ENCODE assay signal across 17 mouse cellular contexts in genomic region chr16:77573036-77573435, GRCm38 (mm10). TPM values are rescaled to one million over a fixed set of nuclear protein-coding genes. Genes with fewer than 3 reads are reported as not detected.
DNase-seq lines count a peak whose midpoint lies in the region; ATAC-seq lines count a peak whose summit lies in the region.
"Had no signal": no experiment of that assay in that cellular context is flagged by ENCODE, and none has a peak within 500 bp of the region (broad histone marks: within the 10 kb centered on the region; RNA-seq: fewer than 3 reads in every experiment).

No protein-coding gene starts in this region.

- no peaks in the 10 kb centered on the region for H3K36me3 ChIP-seq in hindbrain, embryonic 13.5 days
- H3K36me3 ChIP-seq in hindbrain, embryonic 10.5 days, result peaks cover 25% of the 10 kb centered on the region
- peaks cover 6% of the 10 kb centered on the region; the same call in 1 of the 2 replicates for H3K36me3 ChIP-seq in forebrain, embryonic 13.5 days (ENCODE audit: poor library complexity, severe bottlenecking)
- no peaks in the 10 kb centered on the region for H3K36me3 ChIP-seq in neural tube, embryonic 12.5 days

- H3K9ac ChIP-seq in hindbrain, embryonic 13.5 days, result no peak overlapping the region
- H3K9ac ChIP-seq in forebrain, embryonic 13.5 days, result no peak overlapping the region
- H3K9ac ChIP-seq in neural tube, embryonic 12.5 days, result no peak overlapping the region

- no peaks in the 10 kb centered on the region for H3K27me3 ChIP-seq in hindbrain, embryonic 13.5 days
- H3K27me3 ChIP-seq in hindbrain, embryonic 10.5 days (ENCODE audit: insufficient read depth, poor library complexity, severe bottlenecking), result no peaks in the 10 kb centered on the region
- H3K27me3 ChIP-seq in forebrain, embryonic 13.5 days, result no peaks in the 10 kb centered on the region
- no peaks in the 10 kb centered on the region for H3K27me3 ChIP-seq in neural tube, embryonic 12.5 days (replicated peaks)

- WGBS in hindbrain, embryonic 13.5 days, result 47% methylated on average over 5 of the region's 5 CpGs
- WGBS in hindbrain, embryonic 10.5 days, result 88% methylated on average over 5 of the region's 5 CpGs
- 36% methylated on average over 5 of the region's 5 CpGs for WGBS in forebrain, embryonic 13.5 days
- WGBS in neural tube, embryonic 12.5 days, result 59% methylated on average over 5 of the region's 5 CpGs

- H3K4me2 ChIP-seq in hindbrain, embryonic 13.5 days, result no peak overlapping the region
- H3K4me2 ChIP-seq in forebrain, embryonic 13.5 days, result no peak overlapping the region
- H3K4me2 ChIP-seq in neural tube, embryonic 12.5 days (replicated peaks), result no peak overlapping the region
- H3K4me2 ChIP-seq: liver, embryonic 11.5 days had no signal

- H3K27ac ChIP-seq in hindbrain, embryonic 13.5 days, result peak overlapping the region; percentile 75
- H3K27ac ChIP-seq in hindbrain, embryonic 10.5 days, result no peak overlapping the region
- H3K27ac ChIP-seq in forebrain, embryonic 13.5 days, result peak overlapping the region; percentile 59
- no peak overlapping the region for H3K27ac ChIP-seq in neural tube, embryonic 12.5 days
- H3K27ac ChIP-seq: kidney, postnatal 0 days had no signal

- peaks cover 11% of the 10 kb centered on the region for H3K4me1 ChIP-seq in hindbrain, embryonic 13.5 days (replicated peaks)
- H3K4me1 ChIP-seq in hindbrain, embryonic 10.5 days (replicated peaks), result no peaks in the 10 kb centered on the region
- peaks cover 19% of the 10 kb centered on the region for H3K4me1 ChIP-seq in forebrain, embryonic 13.5 days
- H3K4me1 ChIP-seq in neural tube, embryonic 12.5 days, result no peaks in the 10 kb centered on the region

- ATAC-seq in hindbrain, embryonic 13.5 days (ENCODE audit: low FRiP score), result no peak
- peak; percentile 85 for ATAC-seq in forebrain, embryonic 13.5 days
- peak; percentile 68 for ATAC-seq in neural tube, embryonic 12.5 days (ENCODE audit: low FRiP score, low read depth)

- no peak overlapping the region for H3K4me3 ChIP-seq in hindbrain, embryonic 13.5 days
- H3K4me3 ChIP-seq in hindbrain, embryonic 10.5 days, result no peak overlapping the region
- H3K4me3 ChIP-seq in forebrain, embryonic 13.5 days, result no peak overlapping the region
- H3K4me3 ChIP-seq in neural tube, embryonic 12.5 days, result no peak overlapping the region

- DNase-seq in hindbrain, embryonic 10.5 days (ENCODE audit: low spot score), result no peak
- DNase-seq in embryo, embryonic 10.5 days (ENCODE audit: low spot score), result peak; percentile 26
- no peak for DNase-seq in ovary, postnatal 36 days (ENCODE audit: low spot score)
- DNase-seq in MN1 (ENCODE audit: low spot score), result no peak
- DNase-seq in Muller cell, postnatal 12 days (ENCODE audit: inconsistent ontology term), result no peak
- DNase-seq: adrenal gland, postnatal 36 days; gastrocnemius, postnatal 14 days had no signal

- H3K9me3 ChIP-seq in hindbrain, embryonic 13.5 days, result no peaks in the 10 kb centered on the region
- no peaks in the 10 kb centered on the region for H3K9me3 ChIP-seq in hindbrain, embryonic 10.5 days
- no peaks in the 10 kb centered on the region for H3K9me3 ChIP-seq in forebrain, embryonic 13.5 days (replicated peaks)
- no peaks in the 10 kb centered on the region for H3K9me3 ChIP-seq in neural tube, embryonic 12.5 days

RNA-seq across cellular contexts. Expression of gene Gm11146, which starts 28.9 kb away (rescaled TPM):
- not detected in 2 replicates for polyA plus RNA-seq in hindbrain, embryonic 13.5 days (2015; fragmentation: Nextera tagmentation; extraction: Ambion mirVana)
- not detected in 2 replicates for polyA plus RNA-seq in hindbrain, embryonic 10.5 days (2016; fragmentation: Nextera tagmentation; extraction: Ambion mirVana)
- polyA plus RNA-seq in forebrain, embryonic 13.5 days (2015; fragmentation: Nextera tagmentation; extraction: Ambion mirVana), result not detected in 2 replicates
- not detected in 2 replicates for polyA plus RNA-seq in neural tube, embryonic 12.5 days (2016; fragmentation: Nextera tagmentation; extraction: Ambion mirVana)
- polyA plus RNA-seq: cortical plate, adult 2 months; heart, embryonic 14.5 days; intestine, embryonic 14.5 days; kidney, postnatal 0 days; liver, embryonic 11.5 days; lung, embryonic 16.5 days; stomach, embryonic 14.5 days had no signal

Comparison
In these comparisons a context has a peak if more than half of its experiments do, and no peak if none do; other contexts are left out.
1. H3K27ac ChIP-seq: peak in hindbrain, embryonic 13.5 days (single experiment) and forebrain, embryonic 13.5 days (single experiment); none in hindbrain, embryonic 10.5 days (single experiment) and neural tube, embryonic 12.5 days (single experiment).